Mouse (Mus musculus) testis, adult 2 months (tissue): Measurements from ENCODE around the gene Shc3. TPM values are rescaled to one million over a fixed set of nuclear protein-coding genes. Genes with fewer than 3 reads are reported as not detected.

Experiments
- H3K27ac ChIP-seq: fragments of 200-500 bp; 2 replicates; pipeline ENCODE4 v1.5.1; 2012; ENCODE audit warnings: low read depth, low read length; ENCODE audit not compliant: control insufficient read depth, insufficient read depth
- H3K27me3 ChIP-seq: fragments of 200-500 bp; 2 replicates; pipeline ENCODE4 v1.6.1; 2012; ENCODE audit warnings: mild to moderate bottlenecking, low read length, moderate library complexity; ENCODE audit not compliant: control insufficient read depth, insufficient read depth
- H3K36me3 ChIP-seq: fragments of 200-500 bp; 2 replicates; pipeline ENCODE4 v1.6.1; 2012; ENCODE audit warnings: mild to moderate bottlenecking, low read length; ENCODE audit not compliant: control insufficient read depth, insufficient read depth
- H3K4me1 ChIP-seq: fragments of 200-500 bp; 2 replicates; pipeline ENCODE4 v1.6.1; 2012; ENCODE audit warnings: low read length; ENCODE audit not compliant: control insufficient read depth, insufficient read depth
- H3K4me3 ChIP-seq: fragments of 200-500 bp; 2 replicates; pipeline ENCODE4 v1.5.1; 2012; ENCODE audit warnings: low read depth, mild to moderate bottlenecking, low read length, moderate library complexity, mixed read lengths; ENCODE audit not compliant: control insufficient read depth
- CTCF ChIP-seq: fragments of 200-500 bp; IDR thresholded peaks from 2 replicates; pipeline ENCODE4 v1.5.1; 2012; ENCODE audit warnings: low read depth, mild to moderate bottlenecking, inconsistent platforms, low read length, moderate library complexity; ENCODE audit not compliant: control insufficient read depth, insufficient read depth, insufficient replicate concordance
- POLR2A ChIP-seq: fragments of 200-500 bp; IDR thresholded peaks from 2 replicates; pipeline ENCODE4 v1.6.1; 2012; ENCODE audit warnings: low read depth, mild to moderate bottlenecking, inconsistent platforms, low read length, moderate library complexity; ENCODE audit not compliant: control insufficient read depth
- polyA plus RNA-seq: library from polyadenylated mRNA; depleted of rRNA; stranded (reverse); fragments of >200 nt; gene quantifications from 2 replicates; pipeline ENCODE4 v1.2.3, GENCODE M21; 2012

Shc3 gene
- polyA plus RNA-seq, 1 experiment = 1.9 TPM

GRCm38 (mm10) chr13:51611060-51611459, 41.8 kb upstream of the Shc3 start:
- Histone ChIP-seq H3K4me3 (no peak overlapping the region), H3K4me1 (no peaks in the 10 kb centered on the region), H3K36me3 (no peaks in the 10 kb centered on the region), H3K27ac (no peak overlapping the region), H3K27me3 (no peaks in the 10 kb centered on the region)
- TF ChIP-seq POLR2A (no peak), CTCF (no peak)

GRCm38 (mm10) chr13:51609231-51609630, 40.0 kb upstream of the Shc3 start:
- no peaks in the 10 kb centered on the region for H3K27me3 ChIP-seq
- TF ChIP-seq POLR2A = no peak
- no peak for TF ChIP-seq CTCF
- no peak overlapping the region for H3K27ac ChIP-seq
- H3K36me3 ChIP-seq = no peaks in the 10 kb centered on the region
- no peak overlapping the region for H3K4me3 ChIP-seq
- H3K4me1 ChIP-seq = no peaks in the 10 kb centered on the region

DNA sequence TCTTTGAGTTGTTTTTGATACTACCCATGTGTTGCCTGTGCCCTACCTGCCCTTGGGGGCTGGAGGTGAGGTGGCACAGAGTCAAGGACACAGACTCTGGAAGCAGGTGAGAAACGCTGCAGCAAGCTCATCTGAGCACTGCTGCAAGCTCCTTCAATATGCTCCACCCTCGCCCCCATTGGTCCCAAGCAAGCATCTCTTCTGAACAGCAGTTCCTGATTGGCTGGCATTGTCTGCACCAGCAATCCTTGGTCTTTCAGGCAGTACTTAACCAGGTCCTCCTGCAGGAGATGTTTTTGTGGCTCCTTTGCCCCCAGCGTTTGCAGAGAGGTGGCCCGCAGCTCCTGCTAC, 34.6 kb upstream of the Shc3 start:
- no peak overlapping the region; the same call in 1 of the 2 replicates for H3K4me3 ChIP-seq
- no peak overlapping the region for H3K27ac ChIP-seq
- no peaks in the 10 kb centered on the region for H3K4me1 ChIP-seq
- TF ChIP-seq POLR2A = no peak
- no peak for TF ChIP-seq CTCF
- H3K27me3 ChIP-seq = no peaks in the 10 kb centered on the region
- H3K36me3 ChIP-seq = no peaks in the 10 kb centered on the region

- no peaks in the 10 kb centered on the region for H3K36me3 ChIP-seq
- no peak overlapping the region for H3K27ac ChIP-seq
- H3K27me3 ChIP-seq = no peaks in the 10 kb centered on the region
- no peak for TF ChIP-seq POLR2A
- no peak for TF ChIP-seq CTCF
- H3K4me1 ChIP-seq = no peaks in the 10 kb centered on the region
- H3K4me3 ChIP-seq = no peak overlapping the region
Measured at GRCm38 (mm10) chr13:51603221-51603893, 34.1 kb upstream of the Shc3 start.

- Histone ChIP-seq H3K27ac (no peak overlapping the region), H3K4me1 (no peaks in the 10 kb centered on the region), H3K27me3 (no peaks in the 10 kb centered on the region), H3K4me3 (no peak overlapping the region), H3K36me3 (no peaks in the 10 kb centered on the region)
- TF ChIP-seq POLR2A (no peak), CTCF (no peak)
Measured at GRCm38 (mm10) chr13:51602764-51603163, 33.5 kb upstream of the Shc3 start.

- H3K4me3 ChIP-seq = no peak overlapping the region
- peaks cover 2% of the 10 kb centered on the region for H3K4me1 ChIP-seq
- H3K27ac ChIP-seq = no peak overlapping the region
- H3K27me3 ChIP-seq = no peaks in the 10 kb centered on the region
- TF ChIP-seq CTCF (no peak), POLR2A (no peak)
- no peaks in the 10 kb centered on the region for H3K36me3 ChIP-seq
Measured at GRCm38 (mm10) chr13:51600169-51600568, 30.9 kb upstream of the Shc3 start.

DNA sequence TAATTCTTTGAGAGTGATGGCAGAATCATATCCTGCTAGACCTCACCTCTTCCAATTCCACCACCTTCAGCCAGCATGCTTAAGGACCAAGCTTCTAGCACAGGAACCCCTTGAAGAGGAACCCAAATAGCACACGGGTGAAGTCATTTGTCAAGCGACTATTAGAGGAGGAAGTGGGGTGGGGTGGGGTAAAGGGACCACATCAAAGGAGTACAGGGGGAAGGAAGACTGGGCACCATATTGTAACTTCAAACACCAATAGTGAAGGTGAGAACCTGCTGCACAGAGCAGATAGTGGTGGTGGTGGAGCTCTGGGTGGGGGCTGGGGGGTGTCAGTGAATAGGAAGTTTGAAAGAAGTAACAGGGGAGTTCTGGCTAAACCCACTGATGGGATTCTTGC, 28.8 kb upstream of the Shc3 start:
- H3K4me1 ChIP-seq = peaks cover 9% of the 10 kb centered on the region
- H3K27ac ChIP-seq = no peak overlapping the region
- no peak overlapping the region for H3K4me3 ChIP-seq
- H3K27me3 ChIP-seq = no peaks in the 10 kb centered on the region
- H3K36me3 ChIP-seq = no peaks in the 10 kb centered on the region
- TF ChIP-seq CTCF (no peak), POLR2A (no peak)

- Histone ChIP-seq H3K4me3 (no peak overlapping the region), H3K27me3 (no peaks in the 10 kb centered on the region), H3K4me1 (peaks cover 9% of the 10 kb centered on the region), H3K27ac (no peak overlapping the region), H3K36me3 (no peaks in the 10 kb centered on the region)
- no peak for TF ChIP-seq POLR2A
- no peak for TF ChIP-seq CTCF
Measured at GRCm38 (mm10) chr13:51595404-51595803, 26.2 kb upstream of the Shc3 start.
